Mouse (Mus musculus) NIH3T3 (cell line): Measurements from ENCODE around the gene Celf2.
A peak's percentile ranks its signal among the peaks of the same experiment; 100 is the strongest.
"Not testable (repeated sequence)": the region's sequence is repeated elsewhere in the genome, so short reads cannot be mapped to it uniquely, and the experiment has no call there.

Source experiments
- DNase-seq: peaks from one replicate; pipeline ENCODE4 v3.0.0-alpha.2; 2012; ENCODE audit warnings: low read depth

The Celf2 gene

DNA sequence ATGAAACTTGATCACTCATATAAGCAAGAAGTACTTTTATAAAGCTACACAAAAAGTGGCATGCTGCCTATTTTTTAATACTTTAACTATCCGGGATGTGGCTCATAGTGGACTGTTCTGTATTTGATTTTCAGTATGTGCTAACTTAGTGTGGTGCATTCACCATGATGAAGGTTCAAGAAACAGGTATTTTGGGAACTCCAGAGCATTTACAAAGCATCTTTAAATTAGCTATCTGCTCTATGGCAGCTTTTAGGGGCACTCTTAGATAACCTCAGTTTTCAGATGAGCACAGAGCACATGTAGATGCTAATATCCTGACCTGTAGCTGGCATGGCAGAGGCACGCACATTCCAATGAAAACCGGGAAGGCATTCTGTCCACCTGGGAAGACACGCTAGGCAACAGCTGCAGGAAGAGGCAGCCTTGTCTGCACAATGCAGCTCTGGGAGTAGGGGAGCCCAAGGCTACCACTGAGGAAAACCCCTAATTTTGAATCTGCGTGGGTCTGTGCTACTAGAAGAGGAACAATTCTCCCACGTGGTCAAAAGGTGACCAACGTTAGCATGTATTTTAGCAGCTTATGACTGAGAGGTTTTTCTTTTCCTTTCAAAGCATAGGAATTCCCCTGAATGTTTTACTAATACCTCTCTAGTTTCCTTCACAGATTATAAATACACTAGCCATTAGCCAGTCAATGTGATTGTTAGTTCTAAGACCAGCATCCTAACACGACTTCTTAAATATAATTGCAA lies 911.1 kb downstream of the Celf2 start:
- DNase-seq = no peak

DNA sequence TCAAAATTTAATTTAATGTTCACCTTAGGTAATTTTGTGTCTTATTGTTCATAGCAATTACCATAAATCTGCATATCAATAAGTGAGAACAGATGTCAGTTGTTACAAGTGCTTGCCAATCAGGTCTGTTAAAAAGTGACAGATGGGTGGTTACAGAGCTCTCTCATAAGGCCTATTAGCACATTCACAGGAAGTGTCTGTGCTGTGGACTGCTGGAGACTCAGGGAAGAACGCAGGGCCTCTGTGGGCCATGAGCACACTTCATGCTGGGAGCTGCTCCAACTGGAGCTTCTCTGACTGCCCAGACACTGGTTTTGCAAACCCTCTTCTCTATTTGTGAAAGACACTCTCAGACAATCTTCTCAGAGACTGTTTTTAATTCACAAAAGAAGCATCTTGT lies 914.6 kb downstream of the Celf2 start:
- DNase-seq = peak; percentile 48

DNA sequence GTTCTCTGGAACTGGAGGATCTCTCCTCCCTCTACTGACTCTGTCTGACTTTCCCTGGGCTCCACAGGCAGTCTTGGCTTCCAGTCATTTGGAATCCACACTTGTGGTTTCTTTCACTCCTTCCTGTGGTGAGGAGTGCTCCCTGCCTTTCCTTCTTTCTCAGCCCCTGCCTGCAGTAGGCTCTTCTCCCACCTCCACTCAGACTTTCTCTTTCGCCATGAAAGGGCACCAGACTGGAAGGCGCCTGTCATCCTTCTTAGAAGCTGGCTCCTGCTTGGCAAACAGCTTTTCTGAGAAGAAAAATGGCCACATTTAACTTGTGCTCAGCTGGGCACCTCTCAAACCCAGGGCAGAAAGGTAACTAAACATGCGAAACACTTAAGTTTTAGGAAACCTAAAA lies 915.2 kb downstream of the Celf2 start:
- peak; percentile 63 for DNase-seq

DNA sequence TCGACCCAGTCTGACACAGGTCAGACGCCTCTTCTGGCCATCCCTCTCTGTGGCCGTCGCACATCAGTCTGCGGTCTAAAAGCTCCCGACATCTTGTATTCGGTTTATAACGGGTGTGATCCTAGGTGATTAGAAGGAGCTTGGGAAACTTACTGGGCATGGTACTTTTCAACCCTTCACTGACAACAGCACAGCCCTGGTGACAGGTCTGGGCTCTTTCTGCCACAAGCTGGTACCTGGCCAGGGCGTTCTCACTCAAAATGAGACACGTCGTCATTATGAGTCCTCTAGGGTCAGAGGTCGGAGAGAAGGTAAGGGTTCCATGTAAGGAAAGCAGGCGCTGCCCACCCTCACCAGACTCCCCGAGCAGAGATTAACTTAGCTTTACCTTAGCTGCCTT lies 915.6 kb downstream of the Celf2 start:
- DNase-seq = no peak

DNA sequence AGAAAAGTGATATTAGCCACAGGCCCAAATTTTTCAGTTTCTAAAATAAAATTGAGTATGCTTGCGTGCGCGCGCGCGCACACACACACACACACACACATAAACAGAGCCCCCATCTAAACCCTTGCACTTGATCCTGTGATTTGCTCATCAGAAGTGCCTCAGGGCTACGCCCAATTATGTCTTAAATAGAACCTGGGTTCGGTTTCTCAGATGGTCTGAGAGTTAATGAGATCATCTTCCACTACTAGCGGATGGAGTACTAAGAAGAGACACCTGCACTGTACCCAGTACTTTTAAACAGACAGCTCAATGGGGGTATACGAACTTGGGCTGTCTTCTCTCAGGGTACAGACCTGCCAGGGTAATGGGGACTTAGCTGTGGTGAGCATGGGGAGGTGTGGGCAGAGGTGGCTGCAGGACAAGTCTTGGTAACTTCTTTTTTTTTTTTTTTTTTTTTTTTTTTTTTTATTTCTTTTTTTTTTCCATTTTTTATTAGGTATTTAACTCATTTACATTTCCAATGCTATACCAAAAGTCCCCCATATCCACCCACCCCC lies 923.2 kb downstream of the Celf2 start:
- no peak for DNase-seq

DNA sequence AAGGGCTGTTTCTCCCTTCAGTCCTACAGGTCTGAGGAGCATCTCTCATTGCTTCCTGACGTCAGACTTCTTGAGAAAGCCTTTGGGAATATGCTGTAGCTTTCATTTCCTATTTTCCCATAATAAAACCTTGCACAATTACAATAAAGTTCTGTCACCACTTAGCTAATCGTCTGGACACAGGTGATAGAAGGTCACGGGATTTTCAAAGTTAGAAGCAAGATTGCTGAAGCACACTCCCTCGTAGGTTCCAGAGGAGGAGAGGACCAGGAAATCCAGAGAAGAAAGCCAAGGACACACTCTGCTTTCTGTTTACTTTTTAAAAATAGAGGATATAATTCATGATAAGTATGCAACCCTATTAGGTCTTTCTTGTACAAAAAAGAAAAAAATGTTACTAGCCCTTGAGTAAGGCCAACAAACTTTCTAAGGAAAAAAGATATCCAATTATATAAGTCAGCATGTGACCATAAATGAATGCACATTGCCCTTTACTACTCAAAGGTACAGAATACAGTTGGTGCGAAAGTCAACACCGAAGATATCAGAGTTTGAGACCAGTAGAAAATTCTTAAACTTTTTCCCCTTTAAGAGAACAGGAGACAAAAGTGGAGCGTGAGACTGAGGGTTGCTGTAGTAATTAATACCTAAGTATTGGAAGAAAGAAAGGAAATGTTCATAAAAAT lies 924.2 kb downstream of the Celf2 start:
- no peak for DNase-seq

DNA sequence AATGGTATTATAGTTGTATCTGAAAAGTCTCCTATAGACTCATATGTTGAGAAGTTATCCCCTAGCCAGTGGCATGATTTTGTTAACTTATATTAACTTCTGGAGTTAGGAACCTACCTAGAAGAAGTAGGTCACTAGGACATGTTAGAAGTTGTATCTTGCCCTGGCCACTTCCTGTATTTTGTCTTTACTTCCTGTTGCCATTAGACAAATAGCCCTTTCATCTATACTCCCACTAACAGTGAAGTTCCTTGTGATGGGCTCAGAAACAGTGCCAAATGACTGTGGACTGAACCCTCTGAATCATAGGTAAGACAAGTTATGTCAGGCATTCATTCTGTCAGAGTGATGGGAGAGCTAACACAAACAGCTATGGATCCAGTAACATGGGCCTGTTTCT lies 926.7 kb downstream of the Celf2 start:
- DNase-seq = peak; percentile 25

DNA sequence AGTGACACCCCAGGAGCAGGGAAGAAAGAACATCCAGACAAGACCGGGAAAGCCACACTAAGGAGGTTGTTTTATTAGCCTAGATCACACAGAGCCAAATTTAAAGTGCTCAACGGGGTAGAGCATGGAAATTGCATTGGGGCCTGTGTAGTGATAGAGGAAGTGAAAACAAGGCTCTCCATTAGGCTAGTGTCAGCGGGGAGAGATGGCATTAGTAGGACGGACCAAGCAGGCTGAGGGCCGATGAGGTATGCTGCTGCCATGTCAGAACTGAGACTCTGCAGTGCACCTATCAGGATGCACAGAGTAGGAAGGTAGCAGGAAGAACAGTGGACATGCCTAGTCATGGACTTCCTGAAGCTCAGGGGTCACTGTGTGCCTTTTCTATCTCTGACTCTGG lies 929.3 kb downstream of the Celf2 start:
- no peak for DNase-seq

DNA sequence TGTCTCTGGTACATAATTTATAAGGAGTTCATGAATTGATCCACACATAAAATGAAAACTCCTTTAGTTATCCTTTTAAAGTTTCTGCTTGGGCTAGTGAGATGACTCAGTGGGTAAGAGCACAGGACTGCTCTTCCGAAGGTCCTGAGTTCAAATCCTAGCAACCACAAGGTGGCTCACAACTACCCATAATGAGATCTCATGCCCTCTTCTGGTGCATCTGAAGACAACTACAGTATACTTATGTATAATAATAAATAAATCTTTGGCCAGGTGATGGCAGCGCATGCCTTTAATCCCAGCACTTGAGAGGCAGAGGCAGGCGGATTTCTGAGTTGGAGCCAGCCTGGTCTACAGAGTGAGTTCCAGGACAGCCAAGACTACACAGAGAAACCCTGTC lies 934.0 kb downstream of the Celf2 start:
- DNase-seq = not testable (repeated sequence)

DNA sequence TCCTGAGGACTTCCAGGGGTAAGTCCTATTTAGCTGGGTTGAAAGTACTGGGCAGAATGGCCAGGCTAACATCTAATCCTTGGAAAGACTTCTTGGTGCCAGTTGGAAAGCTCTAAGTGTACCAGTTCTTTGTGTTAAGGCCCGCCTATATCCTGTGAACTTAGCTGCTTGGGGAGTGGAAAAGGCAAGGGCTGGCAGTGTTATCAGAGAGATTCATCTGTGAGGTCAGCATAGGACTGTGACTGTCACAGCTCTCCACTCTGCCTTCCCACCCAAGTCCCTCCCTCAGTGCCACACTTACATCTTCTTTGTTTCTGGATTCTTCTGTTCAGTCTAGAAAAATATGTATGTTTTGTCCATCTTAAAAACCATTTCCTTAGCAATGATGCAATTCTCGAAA lies 935.7 kb downstream of the Celf2 start:
- no peak for DNase-seq

DNA sequence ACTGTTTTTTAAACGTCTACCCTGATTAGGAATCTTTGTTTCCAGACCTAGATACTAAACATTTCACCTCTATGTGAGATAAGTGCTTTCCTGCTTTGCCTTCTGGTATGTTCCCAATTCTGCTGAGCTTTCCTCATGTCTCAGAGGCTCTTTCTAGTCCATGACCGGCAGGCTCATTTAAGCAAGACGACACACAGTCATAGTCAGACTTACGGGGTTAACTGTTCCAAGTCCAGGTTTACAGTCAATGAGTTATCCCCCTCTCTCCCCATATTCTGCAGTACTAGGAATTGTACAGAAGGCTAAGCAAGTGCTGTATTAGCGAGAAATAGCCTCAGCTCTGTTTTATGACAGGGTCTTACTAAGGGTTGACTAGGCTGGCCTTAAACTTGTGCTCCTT lies 936.4 kb downstream of the Celf2 start:
- DNase-seq = no peak

DNA sequence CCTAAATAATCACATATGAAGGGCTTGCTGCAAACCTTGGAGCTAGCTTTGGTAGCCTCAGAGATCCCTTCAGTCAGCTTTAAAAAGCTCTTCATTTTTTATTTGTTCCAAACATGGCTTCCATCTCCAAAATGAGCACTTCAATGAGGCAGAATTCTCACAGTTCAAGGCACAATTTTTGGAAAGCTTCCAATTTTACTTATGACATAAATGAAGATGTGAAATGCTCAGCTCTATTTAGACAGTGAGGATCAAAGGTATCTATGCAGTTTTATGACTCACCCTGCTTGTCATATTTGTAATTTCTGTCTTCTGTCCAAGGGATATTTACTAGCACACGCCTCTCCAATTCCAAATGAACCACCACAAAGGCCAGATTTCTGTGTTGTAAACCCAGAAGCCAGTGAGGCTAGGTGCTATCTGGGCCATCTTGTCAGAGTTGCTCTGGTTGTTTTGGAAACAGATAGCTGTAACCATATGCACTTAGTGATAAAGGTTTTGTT lies 940.3 kb downstream of the Celf2 start:
- DNase-seq = no peak

DNA sequence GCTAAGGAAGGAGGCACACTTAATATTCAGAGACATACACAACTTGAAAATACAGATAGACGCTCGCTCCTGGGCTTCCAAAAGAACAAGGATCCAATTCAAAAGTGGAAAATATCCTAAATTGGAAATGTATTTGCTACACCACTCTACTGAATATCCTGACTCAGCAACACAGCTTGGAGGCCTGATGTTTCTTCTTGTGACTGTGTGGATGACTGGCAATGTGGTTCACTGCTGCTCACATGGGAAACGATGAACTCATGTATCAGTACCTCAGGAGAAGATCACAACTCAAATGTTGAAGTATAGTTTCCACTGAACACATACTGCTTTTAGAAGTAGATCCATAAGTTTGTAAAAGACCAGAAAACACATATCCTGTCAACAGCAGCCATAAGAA lies 944.2 kb downstream of the Celf2 start:
- no peak for DNase-seq

DNA sequence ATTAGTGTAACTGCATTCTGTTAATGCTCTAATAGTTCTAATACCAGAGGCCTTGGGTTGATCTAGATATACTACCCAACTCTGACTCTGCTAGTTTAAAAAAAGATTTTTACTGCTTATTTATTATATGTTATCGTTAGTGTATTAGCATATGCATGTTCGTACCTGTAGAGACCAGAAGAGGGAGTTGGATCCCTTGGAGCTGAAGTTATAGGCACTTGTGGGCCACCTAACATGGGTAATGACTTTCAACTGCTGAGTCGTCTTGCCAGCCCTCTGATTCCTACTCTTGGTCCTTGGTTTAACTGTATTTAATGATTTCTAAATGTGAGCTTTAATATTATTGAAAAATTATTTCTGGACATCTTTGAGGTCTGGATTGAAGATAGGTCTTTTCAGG lies 948.0 kb downstream of the Celf2 start:
- DNase-seq = no peak

DNA sequence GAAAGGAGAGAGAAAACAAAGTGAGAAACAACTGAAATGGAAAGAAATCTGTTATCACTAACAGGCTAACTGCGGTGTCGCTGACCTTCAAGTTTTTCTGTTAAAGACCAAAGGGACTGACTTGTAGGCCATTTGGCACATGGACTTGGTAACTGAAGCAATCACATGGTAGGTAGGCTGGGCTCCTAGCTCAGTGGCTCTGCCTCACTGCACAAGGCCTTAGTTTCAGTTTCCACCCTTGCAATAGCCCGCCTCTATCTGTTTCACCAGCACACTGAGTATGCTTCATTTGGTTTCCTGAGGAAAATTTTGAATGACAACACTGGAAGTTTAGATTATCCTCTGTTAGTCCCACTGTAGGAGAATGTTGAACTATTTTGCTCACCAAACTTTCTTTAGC lies 948.6 kb downstream of the Celf2 start:
- no peak for DNase-seq

DNA sequence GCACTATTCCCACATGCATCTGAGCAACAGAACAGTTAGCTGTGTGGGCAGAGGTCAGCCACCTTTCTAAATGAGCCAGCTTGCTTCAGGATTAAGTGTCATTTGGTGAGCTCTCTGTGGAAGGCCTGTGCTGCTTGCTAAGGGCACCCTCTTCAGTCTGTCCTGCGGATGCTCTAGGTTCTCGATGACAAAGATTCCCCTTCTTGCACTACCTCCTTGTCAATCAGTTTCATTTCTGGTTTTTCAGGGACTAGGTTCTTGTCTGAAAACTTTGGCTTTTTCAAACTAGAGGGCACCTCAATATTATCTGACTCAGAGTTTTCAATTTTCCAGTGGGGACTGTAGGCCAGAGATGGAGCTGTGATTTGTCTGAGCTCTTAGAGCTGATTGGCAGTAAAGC lies 949.8 kb downstream of the Celf2 start:
- no peak for DNase-seq

DNA sequence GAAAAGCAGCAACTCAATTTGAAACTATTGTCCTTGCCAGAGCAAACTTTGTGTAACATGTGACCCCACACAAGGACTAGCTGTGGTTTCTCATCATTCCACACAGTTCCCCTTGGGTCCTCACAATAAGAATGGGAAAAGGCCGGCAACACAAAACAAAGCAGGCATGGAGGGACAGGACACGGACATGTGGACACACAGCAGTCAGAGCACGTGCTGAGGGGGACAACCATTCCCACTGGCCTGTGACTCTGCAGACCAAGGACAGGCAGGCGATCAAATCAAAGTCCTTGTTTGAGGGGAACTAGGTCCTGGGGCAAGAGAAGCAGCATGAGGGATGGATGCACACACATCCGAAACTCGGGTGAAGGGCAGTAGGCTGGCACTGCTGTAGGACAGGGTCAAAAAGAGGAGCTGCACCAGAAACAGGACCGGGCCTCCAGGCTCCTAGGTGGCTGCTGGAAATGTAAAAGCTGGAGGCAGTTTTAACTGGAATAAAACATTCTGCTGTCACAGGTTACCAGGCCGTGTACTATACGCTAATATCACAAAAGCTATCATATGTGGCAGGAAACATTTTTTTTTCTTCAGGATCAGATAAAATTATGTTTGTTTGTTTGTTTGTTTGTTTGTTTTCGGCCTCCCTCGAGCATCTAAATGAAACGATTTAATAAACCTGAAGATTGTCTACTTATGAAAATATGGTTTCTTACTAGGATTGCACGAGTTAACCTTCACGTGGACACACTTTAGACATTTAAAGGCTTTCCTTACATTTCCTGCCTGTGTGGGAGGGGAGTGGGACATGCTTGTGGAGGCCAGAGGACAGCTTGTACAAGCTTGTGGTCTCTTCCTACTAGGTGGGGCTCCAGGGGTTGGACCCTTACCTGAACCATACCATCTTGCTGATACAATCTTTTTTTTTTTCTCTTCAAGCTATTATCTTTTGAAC lies 950.8 kb downstream of the Celf2 start:
- DNase-seq = no peak

DNA sequence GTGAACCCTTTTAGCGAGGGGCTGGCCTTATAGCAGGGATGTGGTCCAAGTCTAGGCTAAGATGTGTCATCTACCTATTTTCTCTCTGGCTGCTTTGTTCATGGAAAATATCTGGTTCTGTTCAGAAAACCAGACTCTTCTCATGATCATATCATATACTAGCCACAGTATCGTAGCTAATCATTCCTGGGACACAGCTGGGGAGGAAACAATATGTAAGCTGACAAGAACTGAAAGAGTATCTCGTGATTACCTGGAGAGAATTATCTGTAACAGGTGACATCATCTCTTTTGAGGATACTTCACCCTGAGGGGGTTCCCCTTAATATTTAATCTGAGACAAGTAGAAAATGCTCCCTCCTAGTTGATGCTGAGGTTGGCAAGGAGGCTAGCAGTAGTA lies 951.6 kb downstream of the Celf2 start:
- no peak for DNase-seq

DNA sequence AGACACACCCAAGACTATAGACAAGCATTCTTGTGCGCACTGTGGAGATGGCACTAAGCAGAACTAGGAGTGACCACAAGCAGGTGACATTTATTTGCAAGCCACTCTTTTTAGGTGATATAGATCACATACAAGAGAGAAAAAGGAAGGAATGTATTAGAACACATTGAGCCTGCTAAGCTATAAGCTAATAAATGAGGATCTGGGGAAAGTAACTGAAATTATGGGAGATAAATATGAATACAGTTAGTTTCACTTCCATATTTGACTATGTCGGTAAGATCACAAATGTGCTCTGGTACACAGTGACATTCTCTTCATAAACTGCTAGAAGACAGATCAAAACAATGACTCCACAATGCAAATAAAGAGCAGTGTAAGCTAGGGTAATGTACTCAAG lies 952.5 kb downstream of the Celf2 start:
- no peak for DNase-seq

DNA sequence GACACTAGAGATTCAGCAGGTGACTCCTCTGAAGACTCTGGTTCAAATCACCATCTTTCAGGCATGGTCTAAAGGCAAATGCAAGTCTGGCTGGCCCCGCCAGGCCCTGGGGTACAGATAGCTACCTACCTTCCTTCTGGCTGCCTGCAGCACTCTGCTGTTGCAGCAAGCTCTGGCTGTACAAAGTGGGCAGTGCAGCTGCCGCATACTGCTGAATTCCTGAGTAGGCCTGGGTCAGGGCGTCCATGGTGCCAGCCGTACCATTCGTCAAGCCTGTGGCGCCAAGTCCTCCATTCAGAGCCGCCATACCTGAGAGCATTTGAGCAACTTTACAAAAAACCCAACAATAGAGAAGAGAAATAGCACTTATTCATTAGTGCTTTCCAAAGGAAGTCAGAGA lies 955.7 kb downstream of the Celf2 start:
- DNase-seq = no peak

DNA sequence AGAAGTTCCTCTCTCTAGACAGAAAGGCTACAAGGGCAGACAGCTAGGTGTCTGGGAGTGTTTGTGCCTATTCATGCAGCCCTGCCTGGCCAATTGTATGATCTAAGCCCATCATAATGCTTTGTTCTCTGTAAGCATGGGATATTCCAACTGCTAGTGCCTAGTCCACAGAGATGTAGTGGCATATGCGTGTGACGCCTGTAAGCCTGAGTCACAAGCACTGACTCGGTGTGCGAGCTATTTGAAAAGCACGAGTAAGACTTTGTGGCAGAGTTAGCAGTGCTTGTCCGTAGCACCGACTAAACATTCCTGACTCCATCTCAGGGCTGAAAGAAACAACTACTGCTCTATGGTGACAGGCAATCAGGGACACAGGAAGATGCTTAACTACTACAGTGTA lies 960.1 kb downstream of the Celf2 start:
- DNase-seq = peak; percentile 44

DNA sequence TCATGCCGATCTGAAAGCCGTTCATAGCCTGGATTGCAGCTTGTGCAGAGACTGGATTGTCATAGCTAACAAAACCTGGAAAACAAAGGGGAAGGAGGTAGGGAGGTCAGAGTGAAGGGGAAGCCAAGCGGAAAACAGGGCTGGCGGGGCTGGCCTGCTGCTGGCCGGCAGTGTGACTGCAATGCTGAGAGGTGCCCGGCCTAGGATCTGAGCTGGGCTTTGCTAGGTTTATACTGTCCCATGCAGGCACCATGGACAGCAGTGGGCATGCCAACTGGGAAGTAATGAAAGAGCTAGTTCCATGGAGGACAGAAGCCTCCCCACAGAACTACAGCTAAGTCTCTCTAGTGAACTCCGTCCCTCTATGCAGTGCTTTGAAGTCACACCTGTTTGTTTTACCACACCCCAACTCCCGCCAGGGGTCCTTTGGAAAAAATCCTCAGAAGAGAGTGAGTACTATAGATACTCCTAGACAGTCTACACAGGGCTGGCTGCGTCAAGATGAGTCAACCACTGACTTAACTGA lies 962.2 kb downstream of the Celf2 start:
- DNase-seq = no peak
